In genomic region chr19:43878111-43879092, GRCm38 (mm10) we compare ENCODE assay signal across 8 mouse cellular contexts.
DNase-seq lines count a peak whose midpoint lies in the region; ATAC-seq and TF ChIP-seq lines count a peak whose summit lies in the region.

No protein-coding gene starts in this region.

- no peak for TF ChIP-seq CTCF in heart, adult 2 months (IDR thresholded peaks at IDR 0.05)
- TF ChIP-seq CTCF in liver, embryonic 14.5 days (IDR thresholded peaks at IDR 0.05; ENCODE audit: low read depth) = no peak

- no peak for TF ChIP-seq POLR2A in heart, adult 2 months (IDR thresholded peaks at IDR 0.05; ENCODE audit: insufficient read depth, low read depth, low read length)

- ATAC-seq in heart, embryonic 12.5 days (ENCODE audit: insufficient number of reproducible peaks, low FRiP score) = no peak
- no peak for ATAC-seq in liver, embryonic 14.5 days (ENCODE audit: insufficient read depth)
- ATAC-seq in erythroid progenitor cell, adult 5-6 weeks (replicated peaks; ENCODE audit: low FRiP score, poor library complexity, severe bottlenecking) = no peak

- WGBS in heart, adult 2 months = 25% methylated on average over 17 of the region's 17 CpGs
- 14% methylated on average over 17 of the region's 17 CpGs for WGBS in heart, embryonic 12.5 days
- WGBS in liver, embryonic 14.5 days (ENCODE audit: insufficient replicate concordance) = 35% methylated on average over 17 of the region's 17 CpGs

- H3K9me3 ChIP-seq in heart, embryonic 12.5 days (replicated peaks) = no peaks in the 10 kb centered on the region
- H3K9me3 ChIP-seq in liver, embryonic 14.5 days (ENCODE audit: control insufficient read depth, low read length) = no peaks in the 10 kb centered on the region

- H3K4me2 ChIP-seq in heart, embryonic 12.5 days = peak overlapping the region; percentile 87
- H3K4me2 ChIP-seq in liver, embryonic 14.5 days (ENCODE audit: low read depth) = peak overlapping the region; percentile 60; the same call in 1 of the 2 replicates

- H3K36me3 ChIP-seq in heart, adult 2 months (ENCODE audit: control insufficient read depth, insufficient read depth, low read length) = no peaks in the 10 kb centered on the region
- H3K36me3 ChIP-seq in heart, embryonic 12.5 days = peaks cover 12% of the 10 kb centered on the region
- H3K36me3 ChIP-seq in liver, embryonic 14.5 days (replicated peaks; ENCODE audit: control insufficient read depth, insufficient read depth, low read depth) = no peaks in the 10 kb centered on the region

- no peaks in the 10 kb centered on the region for H3K79me2 ChIP-seq in heart, adult 2 months (replicated peaks; ENCODE audit: control insufficient read depth, insufficient read depth, low read length)

- no peaks in the 10 kb centered on the region for H3K4me1 ChIP-seq in heart, adult 2 months (ENCODE audit: control insufficient read depth, insufficient read depth, low read length)
- H3K4me1 ChIP-seq in heart, embryonic 12.5 days (replicated peaks) = peaks cover 37% of the 10 kb centered on the region
- H3K4me1 ChIP-seq in liver, embryonic 14.5 days (replicated peaks; ENCODE audit: control insufficient read depth in 2 of 2, insufficient read depth in 2 of 2, low read length in 1 of 2) = no peaks in the 10 kb centered on the region

- intact Hi-C loops in heart, adult 2 months (cut with DNase I) = loop anchor here (5.0 kb wide), 1 partner anchor 39 kb away; no protein-coding TSS in a partner anchor
- intact Hi-C loops in heart, postnatal 25 days (cut with DNase I) = loop anchor here (2.0 kb wide), 1 partner anchor 62 kb away; the partner anchor contains the start of gene Dnmbp

- H3K27me3 ChIP-seq in heart, adult 2 months (ENCODE audit: control insufficient read depth, insufficient read depth, low read length) = no peaks in the 10 kb centered on the region
- H3K27me3 ChIP-seq in heart, embryonic 12.5 days (replicated peaks) = no peaks in the 10 kb centered on the region
- H3K27me3 ChIP-seq in liver, embryonic 14.5 days (ENCODE audit: control insufficient read depth, insufficient read depth, low read length) = peaks cover 10% of the 10 kb centered on the region

- H3K9ac ChIP-seq in heart, adult 2 months (ENCODE audit: low read depth, low read length) = no peak overlapping the region
- H3K9ac ChIP-seq in heart, embryonic 12.5 days = peak overlapping the region; percentile 75
- H3K9ac ChIP-seq in liver, embryonic 14.5 days (replicated peaks) = no peak overlapping the region

- peak overlapping the region; percentile 64 for H3K4me3 ChIP-seq in heart, adult 2 months
- peak overlapping the region; percentile 62 for H3K4me3 ChIP-seq in heart, embryonic 12.5 days
- peak overlapping the region; percentile 49 to 50; a peak in 2 of 4 replicates for H3K4me3 ChIP-seq in liver, embryonic 14.5 days (ENCODE audit: insufficient read depth in 1 of 2, low read depth in 2 of 2, low read length in 2 of 2)

- DNase-seq in heart, adult 2 months = no peak
- DNase-seq in heart, postnatal 25 days (ENCODE audit: low spot score) = no peak
- DNase-seq in adipocyte (ENCODE audit: low spot score) = peak; percentile 77
- no peak for DNase-seq in liver, embryonic 14.5 days (ENCODE audit: low read depth in 3 of 3, low spot score in 3 of 3)
- DNase-seq in urinary bladder, postnatal 14 days (ENCODE audit: low spot score) = no peak
- no peak for DNase-seq in layer of hippocampus, adult 11-12 months (ENCODE audit: low spot score)

- no peak for TF ChIP-seq EP300 in heart, adult 2 months (IDR thresholded peaks at IDR 0.05; ENCODE audit: insufficient read depth, low read depth, low read length)
- TF ChIP-seq EP300 in liver, embryonic 14.5 days (IDR thresholded peaks at IDR 0.05; ENCODE audit: low read depth) = no peak

- peak overlapping the region; percentile 57; the same call in 1 of the 2 replicates for H3K27ac ChIP-seq in heart, adult 2 months
- H3K27ac ChIP-seq in heart, embryonic 12.5 days (ENCODE audit: poor library complexity, severe bottlenecking) = 0 out of 2 replicates have a peak overlapping the region, but pooled peaks have one; percentile 81
- H3K27ac ChIP-seq in liver, embryonic 14.5 days = no peak overlapping the region
